Mouse (Mus musculus): ENCODE data around the gene Taf5l.
"Not testable (repeated sequence)": the region's sequence is repeated elsewhere in the genome, so short reads cannot be mapped to it uniquely, and the experiment has no call there.

Taf5l gene

GRCm38 (mm10) chr8:124021237-124022227, at the start of gene Taf5l, which contains the start of gene Urb2:
Gene Taf5l (minus strand): TSS chr8:124021397.
Gene Urb2 (plus strand): TSS chr8:124021508.
- DNase-seq: peak; percentile 97

DNA sequence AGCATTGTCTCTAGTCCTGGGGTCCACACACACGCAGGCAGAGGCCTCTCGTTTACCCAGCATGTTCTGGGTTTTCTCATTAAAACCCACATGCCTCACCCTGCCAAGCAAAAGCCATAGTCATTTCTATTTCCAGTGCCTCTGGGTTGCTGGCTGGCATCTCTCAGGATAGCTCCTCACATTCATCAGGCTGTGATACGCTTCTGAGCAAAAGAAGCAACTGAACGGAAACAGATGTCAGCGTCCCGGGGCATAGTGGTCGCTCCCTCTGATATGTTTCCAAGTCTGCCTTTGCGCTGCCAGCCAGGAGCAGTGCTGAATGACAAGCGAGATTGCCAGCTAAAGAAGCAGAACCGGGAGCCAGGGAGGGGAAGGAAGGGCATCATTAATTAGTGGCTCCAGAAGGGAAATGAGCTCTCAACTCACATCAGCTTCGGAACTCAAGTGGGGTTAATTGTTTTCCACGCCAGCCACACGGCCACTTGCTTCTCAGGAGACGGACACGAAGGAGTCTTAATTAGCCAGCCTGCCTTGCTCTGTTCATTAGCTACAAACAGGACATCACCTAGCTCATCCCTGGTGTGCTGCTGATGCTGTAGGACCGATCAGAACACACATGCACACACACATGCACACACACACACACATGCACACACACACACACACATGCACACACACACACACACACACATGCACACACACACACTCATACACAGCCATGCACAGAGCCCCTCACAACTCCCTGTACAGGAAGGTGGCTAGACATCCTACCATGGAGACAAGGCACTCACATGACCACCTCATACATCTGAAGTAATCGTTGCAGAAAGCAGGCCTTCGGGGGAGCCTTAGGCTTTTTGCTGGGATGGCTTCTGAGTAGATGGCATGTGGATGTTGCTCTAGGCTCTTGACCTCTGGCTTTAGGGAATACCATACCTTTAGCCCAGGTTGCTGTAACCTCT, 49.4 kb upstream of the Taf5l start:
- DNase-seq: peak; percentile 54

DNA sequence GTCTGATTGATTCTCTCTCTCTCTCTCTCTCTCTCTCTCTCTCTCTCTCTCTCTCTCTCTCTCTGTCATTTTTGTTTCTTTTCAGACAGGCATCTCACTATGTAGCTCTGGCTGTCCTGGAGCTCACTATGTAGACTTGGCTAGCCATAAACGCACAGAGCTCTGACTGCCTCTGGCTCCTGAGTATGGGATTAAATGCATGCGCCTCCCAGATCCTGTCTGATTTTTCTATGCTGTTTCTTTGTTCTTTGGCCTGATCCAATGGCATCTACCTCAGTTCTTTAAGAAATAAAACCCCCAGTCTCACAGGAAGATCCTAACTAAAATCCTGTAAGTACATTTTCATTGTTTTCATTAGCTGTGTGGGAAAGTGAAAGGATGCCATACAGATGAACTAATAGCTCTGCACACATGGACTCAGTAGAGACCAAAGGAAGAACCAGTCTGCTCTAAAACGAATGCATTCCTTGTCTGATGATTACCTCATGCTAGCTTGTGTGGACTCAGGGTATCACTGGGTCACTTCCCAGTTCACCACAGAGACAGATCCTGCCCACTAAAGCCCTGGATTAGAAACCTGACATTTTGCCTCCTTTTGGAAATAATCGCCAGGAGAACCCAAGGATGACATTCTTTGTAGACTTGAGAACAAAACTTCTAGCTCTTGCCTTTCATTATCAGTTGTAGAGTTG, 46.0 kb upstream of the Taf5l start:
- no peak for DNase-seq

- DNase-seq: peak; percentile 65
These were observed 45.3 kb upstream of the Taf5l start for GRCm38 (mm10) chr8:124066325-124067058.

- peak; percentile 78 for DNase-seq
These were observed 35.8 kb upstream of the Taf5l start for GRCm38 (mm10) chr8:124056832-124057655.

DNA sequence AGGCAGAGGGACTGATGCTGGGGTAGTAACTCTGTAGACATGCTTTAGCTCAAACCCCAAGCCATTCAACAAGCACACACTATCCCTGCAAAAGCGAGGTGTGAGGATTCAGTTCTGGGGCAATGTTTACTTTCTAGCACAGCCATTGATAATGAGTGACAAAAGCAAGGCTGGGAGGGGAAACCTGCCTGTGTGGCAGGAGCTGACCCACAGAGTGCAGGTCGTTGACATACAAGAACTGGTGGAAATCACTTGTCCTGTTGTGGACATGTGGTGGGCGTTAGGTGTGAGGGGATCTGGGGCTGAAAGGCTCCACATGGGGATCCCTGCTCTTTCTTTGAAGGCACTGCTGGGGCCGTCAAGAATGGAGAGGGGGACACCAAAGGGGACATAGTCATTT, 31.4 kb upstream of the Taf5l start:
- no peak for DNase-seq

DNA sequence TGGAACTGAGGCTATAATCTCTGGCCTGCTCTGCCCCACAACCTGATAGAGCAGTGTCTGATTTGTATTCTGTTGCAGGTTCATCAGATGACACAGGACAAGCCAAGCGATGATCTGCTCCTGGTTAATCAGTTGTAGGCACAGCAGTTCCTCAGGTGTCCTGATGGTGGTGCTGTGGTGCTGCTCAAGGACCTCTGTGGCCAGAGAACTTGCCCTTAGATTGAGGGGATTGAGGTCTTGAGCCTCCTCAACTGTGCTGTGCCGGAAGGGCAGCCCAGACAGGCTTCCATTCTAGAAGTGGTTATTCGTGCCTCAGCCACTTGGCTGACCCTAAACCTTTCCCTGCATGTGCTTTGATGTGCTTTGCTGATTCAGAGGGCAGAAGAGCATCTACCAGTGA, 30.9 kb upstream of the Taf5l start:
- peak; percentile 81 for DNase-seq

DNA sequence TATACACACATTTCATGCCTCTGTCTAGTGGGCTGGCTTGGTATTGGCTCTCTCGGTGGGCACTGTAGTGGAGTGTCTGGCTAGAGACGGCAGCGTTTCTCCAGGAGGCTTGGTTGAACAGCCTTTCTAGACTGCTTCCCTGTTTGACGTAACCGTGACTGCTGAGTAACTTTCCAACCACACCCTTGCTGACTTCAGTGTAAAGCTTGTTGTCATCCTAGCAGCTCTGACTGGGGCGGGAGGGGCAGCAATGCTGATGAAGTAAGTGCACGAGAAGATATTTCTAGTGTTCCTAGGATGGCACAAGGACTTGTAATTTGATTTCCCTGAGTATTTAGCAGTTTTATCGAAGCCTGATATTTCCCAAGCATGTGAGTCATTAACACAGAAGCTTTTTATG, 24.7 kb upstream of the Taf5l start:
- no peak for DNase-seq

- DNase-seq: no peak
These were observed 23.7 kb upstream of the Taf5l start for GRCm38 (mm10) chr8:124044931-124045330.

GRCm38 (mm10) chr8:124044421-124044820, 23.2 kb upstream of the Taf5l start:
- DNase-seq: no peak

DNA sequence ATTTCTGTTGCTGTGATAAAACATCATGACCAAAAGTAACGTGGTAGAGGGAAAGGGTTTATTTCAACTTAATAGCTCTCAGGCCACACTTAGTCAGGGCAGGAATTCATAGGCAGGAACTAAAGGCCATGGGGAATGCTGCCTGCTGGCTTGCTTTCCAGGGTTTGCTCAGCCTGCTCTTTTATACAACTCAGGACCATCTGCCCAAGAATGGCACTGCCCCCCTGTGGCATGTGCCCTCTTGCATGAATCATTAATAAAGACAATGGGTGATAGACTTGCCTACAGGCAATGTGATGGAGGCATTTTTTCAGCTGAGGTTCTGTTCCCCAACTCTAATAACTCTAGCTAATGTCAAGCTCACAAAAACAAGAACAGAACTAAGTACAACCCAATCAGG, 21.0 kb upstream of the Taf5l start:
- no peak for DNase-seq

- no peak for DNase-seq
These were observed 18.2 kb upstream of the Taf5l start for GRCm38 (mm10) chr8:124039351-124039750.

DNA sequence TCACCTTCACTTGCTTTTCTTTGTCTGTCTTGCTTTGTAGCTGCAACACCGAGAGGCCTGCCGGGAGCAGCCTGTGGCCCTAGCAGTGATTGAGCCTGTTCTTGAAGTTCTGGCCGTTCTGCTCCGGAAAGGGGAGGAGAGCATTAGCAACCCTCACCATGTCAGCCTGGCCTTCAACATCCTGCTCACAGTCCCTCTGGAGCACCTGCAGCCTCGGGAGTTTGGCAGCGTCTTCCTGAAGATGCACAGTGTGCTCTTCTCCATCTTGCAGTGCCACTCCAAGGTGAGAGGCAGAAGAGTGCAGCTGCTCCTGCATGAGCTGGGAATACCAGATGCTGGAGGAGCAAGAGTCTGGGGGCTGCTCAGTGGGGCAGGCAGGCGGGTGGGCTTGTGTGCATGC, 16.9 kb upstream of the Taf5l start:
- DNase-seq: no peak

DNA sequence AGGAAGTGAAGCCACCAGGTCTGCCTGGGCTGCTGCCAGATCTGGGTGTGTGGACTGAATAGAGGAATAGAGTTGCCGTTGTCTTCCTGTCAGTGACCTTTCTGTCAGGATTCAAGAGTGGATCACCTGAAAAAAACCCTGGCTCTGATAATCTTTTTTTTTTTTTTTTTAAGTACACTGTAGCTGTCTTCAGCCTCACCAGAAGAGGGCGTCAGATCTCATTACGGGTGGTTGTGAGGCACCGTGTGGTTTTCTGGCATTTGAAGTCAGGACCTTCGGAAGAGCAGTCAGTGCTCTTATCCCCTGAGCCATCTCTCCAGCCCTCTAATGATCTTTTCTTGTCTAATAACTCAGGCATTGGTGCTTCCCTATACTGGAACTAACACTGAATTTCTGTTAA, 12.2 kb upstream of the Taf5l start:
- DNase-seq: peak; percentile 22

GRCm38 (mm10) chr8:124027831-124028230, 6.6 kb upstream of the Taf5l start:
- no peak for DNase-seq

GRCm38 (mm10) chr8:124026265-124026664, 5.1 kb upstream of the Taf5l start:
- not testable (repeated sequence) for DNase-seq

- peak; percentile 79 for DNase-seq
These were observed 559 bp downstream of the Taf5l start for GRCm38 (mm10) chr8:124020439-124021236.

- DNase-seq: peak; percentile 26
These were observed 1.4 kb downstream of the Taf5l start for GRCm38 (mm10) chr8:124019782-124020181.

GRCm38 (mm10) chr8:124014751-124015150, 6.4 kb downstream of the Taf5l start:
- DNase-seq: no peak

- DNase-seq: not testable (repeated sequence)
These were observed 6.9 kb downstream of the Taf5l start for GRCm38 (mm10) chr8:124014299-124014698.

Data from thymus, postnatal 14 days (tissue).